Mouse (Mus musculus): ENCODE measurements around the gene Dnajc19.
A peak's percentile ranks its signal among the peaks of the same experiment; 100 is the strongest.
"Not testable (repeated sequence)": the region's sequence is repeated elsewhere in the genome, so short reads cannot be mapped to it uniquely, and the experiment has no call there.

Gene Dnajc19

GRCm38 (mm10) chr3:34080900-34081662 is at the start of gene Dnajc19:
TSS of gene Dnajc19 (minus strand) at chr3:34081321.
- DNase-seq (ENCODE audit: low spot score) = peak; percentile 96

GRCm38 (mm10) chr3:34129957-34130356 is 48.8 kb upstream of the Dnajc19 start:
- no peak for DNase-seq (ENCODE audit: low spot score)

- no peak for DNase-seq (ENCODE audit: low spot score)
Observed at GRCm38 (mm10) chr3:34121311-34121710, 40.2 kb upstream of the Dnajc19 start.

GRCm38 (mm10) chr3:34120791-34121190 is 39.7 kb upstream of the Dnajc19 start:
- DNase-seq (ENCODE audit: low spot score) = no peak

GRCm38 (mm10) chr3:34119869-34120268 is 38.7 kb upstream of the Dnajc19 start:
- peak; percentile 18 for DNase-seq (ENCODE audit: low spot score)

- peak; percentile 8 for DNase-seq (ENCODE audit: low spot score)
Observed at GRCm38 (mm10) chr3:34115806-34116205, 34.7 kb upstream of the Dnajc19 start.

- no peak for DNase-seq (ENCODE audit: low spot score)
Observed at GRCm38 (mm10) chr3:34111941-34112685, 31.0 kb upstream of the Dnajc19 start.

GRCm38 (mm10) chr3:34107631-34108030 is 26.5 kb upstream of the Dnajc19 start:
- no peak for DNase-seq (ENCODE audit: low spot score)

GRCm38 (mm10) chr3:34106421-34106820 is 25.3 kb upstream of the Dnajc19 start:
- no peak for DNase-seq (ENCODE audit: low spot score)

GRCm38 (mm10) chr3:34103902-34104672 is 23.0 kb upstream of the Dnajc19 start:
- peak; percentile 36 for DNase-seq (ENCODE audit: low spot score)

GRCm38 (mm10) chr3:34102891-34103290 is 21.8 kb upstream of the Dnajc19 start:
- DNase-seq (ENCODE audit: low spot score) = peak; percentile 47

- no peak for DNase-seq (ENCODE audit: low spot score)
Observed at GRCm38 (mm10) chr3:34083655-34084054, 2.5 kb upstream of the Dnajc19 start.

GRCm38 (mm10) chr3:34081929-34082328 is 808 bp upstream of the Dnajc19 start:
- DNase-seq (ENCODE audit: low spot score) = no peak

GRCm38 (mm10) chr3:34076058-34076759 is 4.9 kb downstream of the Dnajc19 start:
- DNase-seq (ENCODE audit: low spot score) = no peak

- no peak for DNase-seq (ENCODE audit: low spot score)
Observed at GRCm38 (mm10) chr3:34072726-34073125, 8.4 kb downstream of the Dnajc19 start.

- DNase-seq (ENCODE audit: low spot score) = not testable (repeated sequence)
Observed at GRCm38 (mm10) chr3:34068943-34069342, 12.2 kb downstream of the Dnajc19 start.

GRCm38 (mm10) chr3:34062352-34062751 is 18.8 kb downstream of the Dnajc19 start:
- no peak for DNase-seq (ENCODE audit: low spot score)

GRCm38 (mm10) chr3:34041990-34042389 is 39.1 kb downstream of the Dnajc19 start:
- no peak for DNase-seq (ENCODE audit: low spot score)

- DNase-seq (ENCODE audit: low spot score) = no peak
Observed at GRCm38 (mm10) chr3:34035706-34036105, 45.4 kb downstream of the Dnajc19 start.

GRCm38 (mm10) chr3:34034803-34035202 is 46.3 kb downstream of the Dnajc19 start:
- no peak for DNase-seq (ENCODE audit: low spot score)

- DNase-seq (ENCODE audit: low spot score) = no peak
Observed at GRCm38 (mm10) chr3:34033720-34034364, 47.3 kb downstream of the Dnajc19 start.

Data from embryo, embryonic 10.5 days (tissue).